Comparison of ENCODE assay signal across 8 mouse cellular contexts in the genomic region with DNA sequence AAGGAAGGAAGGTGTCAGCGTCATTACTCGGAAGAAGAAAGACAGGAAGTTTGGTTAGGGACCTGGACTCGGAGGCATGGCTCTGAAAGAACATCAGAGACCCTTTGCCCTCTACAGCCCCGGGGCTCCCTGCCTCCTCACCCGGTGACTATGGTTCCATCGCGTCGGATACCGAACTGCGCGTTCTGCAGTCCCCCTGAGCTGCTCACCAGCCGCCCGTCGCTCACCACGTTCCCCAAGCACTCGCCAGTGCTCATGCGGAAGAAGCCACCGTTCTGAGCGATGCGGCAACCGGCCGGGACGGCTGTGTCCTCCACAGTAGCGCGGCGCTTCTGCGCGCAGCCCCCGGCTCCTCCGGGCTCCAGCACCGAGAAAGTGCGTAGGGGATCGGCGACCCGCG. TPM values are rescaled to one million over a fixed set of nuclear protein-coding genes. Genes with fewer than 3 reads are reported as not detected.
DNase-seq lines count a peak whose midpoint lies in the region; ATAC-seq and TF ChIP-seq lines count a peak whose summit lies in the region.

No protein-coding gene starts in this region.

- no peak; the same call in 1 of the 2 replicates for ATAC-seq in limb, embryonic 15.5 days (ENCODE audit: insufficient number of reproducible peaks, low FRiP score, low TSS enrichment, low read depth)
- no peak; the same call in none of the 2 replicates for ATAC-seq in midbrain, postnatal 0 days (ENCODE audit: low FRiP score)

- peak overlapping the region; percentile 53 for H3K9ac ChIP-seq in limb, embryonic 15.5 days
- peak overlapping the region; percentile 57 for H3K9ac ChIP-seq in midbrain, postnatal 0 days (replicated peaks; ENCODE audit: low read length, poor library complexity, severe bottlenecking)

- peaks cover 4% of the 10 kb centered on the region; the same call in 1 of the 2 replicates for H3K27me3 ChIP-seq in limb, embryonic 15.5 days
- H3K27me3 ChIP-seq in midbrain, postnatal 0 days (ENCODE audit: insufficient read depth, low read length) = no peaks in the 10 kb centered on the region

- no peak overlapping the region for H3K27ac ChIP-seq in limb, embryonic 15.5 days
- no peak overlapping the region for H3K27ac ChIP-seq in midbrain, postnatal 0 days (ENCODE audit: low read depth, low read length)

- H3K4me3 ChIP-seq in limb, embryonic 15.5 days = peak overlapping the region; percentile 66
- H3K4me3 ChIP-seq in midbrain, postnatal 0 days (ENCODE audit: low read depth, low read length) = peak overlapping the region; percentile 77

- peak; percentile 13 for DNase-seq in retina, embryonic 14.5 days (ENCODE audit: low spot score)
- DNase-seq in retina, postnatal 1 day = no peak
- DNase-seq in c-Kit-positive CD71-negative TER-119-negative erythroid progenitor cells, embryonic 14.5 days (ENCODE audit: low read depth) = peak; percentile 13
- DNase-seq in heart, postnatal 4 days = peak; percentile 26
- no peak for DNase-seq in midbrain, postnatal 0 days (ENCODE audit: low spot score)
- no peak for DNase-seq in layer of hippocampus, adult 9-11 months
- DNase-seq in urinary bladder, adult 2 months (ENCODE audit: low spot score) = no peak

- H3K4me2 ChIP-seq in limb, embryonic 15.5 days = peak overlapping the region; percentile 91
- peak overlapping the region; percentile 95 for H3K4me2 ChIP-seq in midbrain, postnatal 0 days (ENCODE audit: low read depth, low read length, poor library complexity, severe bottlenecking)

- H3K9me3 ChIP-seq in limb, embryonic 15.5 days = no peaks in the 10 kb centered on the region
- H3K9me3 ChIP-seq in midbrain, postnatal 0 days (ENCODE audit: low read length) = no peaks in the 10 kb centered on the region

- 1% methylated on average over 36 of the region's 36 CpGs for WGBS in limb, embryonic 15.5 days
- WGBS in midbrain, postnatal 0 days = 2% methylated on average over 36 of the region's 36 CpGs

- H3K4me1 ChIP-seq in limb, embryonic 15.5 days = peaks cover 14% of the 10 kb centered on the region
- H3K4me1 ChIP-seq in midbrain, postnatal 0 days (ENCODE audit: insufficient read depth, low read length) = no peaks in the 10 kb centered on the region; the same call in 1 of the 2 replicates

- TF ChIP-seq CTCF in midbrain, postnatal 0 days (IDR thresholded peaks at IDR 0.05) = no peak

- peaks cover 25% of the 10 kb centered on the region; the same call in 1 of the 2 replicates for H3K36me3 ChIP-seq in limb, embryonic 15.5 days
- H3K36me3 ChIP-seq in midbrain, postnatal 0 days (ENCODE audit: insufficient read depth, low read length) = peaks cover 8% of the 10 kb centered on the region

RNA-seq across cellular contexts. Expression of a gene that starts 0.6 kb away (rescaled TPM):
- 1 to 10 TPM; 6.1 to 7.9 TPM for total RNA-seq in heart, postnatal 4 days (2021)
- 21.3 and 21.9 TPM in 2 replicates for polyA plus RNA-seq in limb, embryonic 15.5 days (2015; fragmentation: Nextera tagmentation; extraction: Ambion mirVana)
- 8.2 and 12.5 TPM in 2 replicates for total RNA-seq in midbrain, postnatal 0 days (2014; rRNA removed)
- 7.3 and 9.1 TPM in 2 replicates for polyA plus RNA-seq in midbrain, postnatal 0 days (2015; fragmentation: Nextera tagmentation; extraction: Ambion mirVana)
- polyA plus RNA-seq in urinary bladder, adult 2 months (2012; rRNA removed) = 32.7 and 37.1 TPM in 2 replicates

RNA-seq across cellular contexts. Expression of a gene that starts 18.9 kb away (rescaled TPM):
- total RNA-seq in heart, postnatal 4 days (2021) = 10 to 100 TPM; 16.9 to 20.7 TPM
- 3.6 and 3.8 TPM in 2 replicates for polyA plus RNA-seq in limb, embryonic 15.5 days (2015; fragmentation: Nextera tagmentation; extraction: Ambion mirVana)
- 22.4 and 23.4 TPM in 2 replicates for total RNA-seq in midbrain, postnatal 0 days (2014; rRNA removed)
- polyA plus RNA-seq in midbrain, postnatal 0 days (2015; fragmentation: Nextera tagmentation; extraction: Ambion mirVana) = 8.1 and 9.3 TPM in 2 replicates
- polyA plus RNA-seq in urinary bladder, adult 2 months (2012; rRNA removed) = 9.0 and 10.5 TPM in 2 replicates

RNA-seq across cellular contexts. Expression of a gene that starts 30.2 kb away (rescaled TPM):
- 10 to 100 TPM; 15.8 to 17.5 TPM for total RNA-seq in heart, postnatal 4 days (2021)
- polyA plus RNA-seq in limb, embryonic 15.5 days (2015; fragmentation: Nextera tagmentation; extraction: Ambion mirVana) = 34.4 and 39.3 TPM in 2 replicates
- 39.0 and 46.7 TPM in 2 replicates for total RNA-seq in midbrain, postnatal 0 days (2014; rRNA removed)
- 40.1 and 45.9 TPM in 2 replicates for polyA plus RNA-seq in midbrain, postnatal 0 days (2015; fragmentation: Nextera tagmentation; extraction: Ambion mirVana)
- polyA plus RNA-seq in urinary bladder, adult 2 months (2012; rRNA removed) = 46.0 and 52.5 TPM in 2 replicates

RNA-seq across cellular contexts. Expression of a gene that starts 52.6 kb away (rescaled TPM):
- 10 to 100 TPM; 13.0 to 13.7 TPM for total RNA-seq in heart, postnatal 4 days (2021)
- polyA plus RNA-seq in limb, embryonic 15.5 days (2015; fragmentation: Nextera tagmentation; extraction: Ambion mirVana) = 25.1 and 29.2 TPM in 2 replicates
- total RNA-seq in midbrain, postnatal 0 days (2014; rRNA removed) = 5.8 and 7.1 TPM in 2 replicates
- 6.1 and 6.2 TPM in 2 replicates for polyA plus RNA-seq in midbrain, postnatal 0 days (2015; fragmentation: Nextera tagmentation; extraction: Ambion mirVana)
- polyA plus RNA-seq in urinary bladder, adult 2 months (2012; rRNA removed) = 34.0 and 41.0 TPM in 2 replicates

RNA-seq across cellular contexts. Expression of a gene that starts 56.3 kb away (rescaled TPM):
- total RNA-seq in heart, postnatal 4 days (2021) = under 1 TPM; 0.10 to 0.16 TPM
- 0.09 and 0.29 TPM in 2 replicates for polyA plus RNA-seq in limb, embryonic 15.5 days (2015; fragmentation: Nextera tagmentation; extraction: Ambion mirVana)
- total RNA-seq in midbrain, postnatal 0 days (2014; rRNA removed) = 0.76 and 1.6 TPM in 2 replicates
- 0.09 and 0.14 TPM in 2 replicates for polyA plus RNA-seq in midbrain, postnatal 0 days (2015; fragmentation: Nextera tagmentation; extraction: Ambion mirVana)
- 0.13 and 0.18 TPM in 2 replicates for polyA plus RNA-seq in urinary bladder, adult 2 months (2012; rRNA removed)

Comparison
In these comparisons a context has a peak if more than half of its experiments do, and no peak if none do; other contexts are left out.
1. DNase-seq: peak in retina, embryonic 14.5 days (single experiment), c-Kit-positive CD71-negative TER-119-negative erythroid progenitor cells, embryonic 14.5 days (single experiment) and heart, postnatal 4 days (single experiment); none in retina, postnatal 1 day (single experiment), midbrain, postnatal 0 days (single experiment), layer of hippocampus, adult 9-11 months (single experiment) and urinary bladder, adult 2 months (single experiment).